In genomic region chr2:137536581-137536980, GRCm38 (mm10) we compare ENCODE assay signal across 24 mouse cellular contexts.
"Had no signal": no experiment of that assay in that cellular context is flagged by ENCODE, and none has a peak within 500 bp of the region (broad histone marks: within the 10 kb centered on the region; RNA-seq: fewer than 3 reads in every experiment).

No protein-coding gene starts in this region.

- H3K9ac ChIP-seq: heart, embryonic 12.5 days; hindbrain, embryonic 12.5 days; hindbrain, embryonic 14.5 days; limb, embryonic 12.5 days; liver, embryonic 13.5 days had no signal

- H3K4me2 ChIP-seq: heart, embryonic 12.5 days; hindbrain, embryonic 12.5 days; hindbrain, embryonic 14.5 days; limb, embryonic 12.5 days; liver, embryonic 11.5 days; liver, embryonic 13.5 days had no signal

- H3K4me3 ChIP-seq: heart, adult 2 months; heart, embryonic 12.5 days; hindbrain, embryonic 10.5 days; hindbrain, embryonic 12.5 days; layer of hippocampus, adult 2 months; left cerebral cortex, adult 2 months; limb, embryonic 10.5 days; limb, embryonic 12.5 days; liver, embryonic 13.5 days had no signal

- H3K27me3 ChIP-seq: heart, embryonic 12.5 days; hindbrain, embryonic 12.5 days; limb, embryonic 12.5 days; liver, embryonic 13.5 days had no signal

- DNase-seq: gastrocnemius, postnatal 14 days; gastrocnemius, postnatal 36 days; heart, adult 11 months; heart, adult 2 months; heart, postnatal 10 days; heart, postnatal 4 days; kidney, adult 11 months; kidney, adult 2 months; kidney, postnatal 10 days; kidney, postnatal 25 days; kidney, postnatal 4 days; liver; liver, embryonic 13.5 days had no signal

- H3K9me3 ChIP-seq: heart, embryonic 12.5 days; hindbrain, embryonic 10.5 days; hindbrain, embryonic 12.5 days; limb, embryonic 10.5 days; limb, embryonic 12.5 days; liver, embryonic 13.5 days had no signal

- H3K36me3 ChIP-seq: heart, embryonic 12.5 days; hindbrain, embryonic 10.5 days; hindbrain, embryonic 12.5 days; limb, embryonic 10.5 days; limb, embryonic 12.5 days; liver, embryonic 13.5 days had no signal

- H3K27ac ChIP-seq: heart, adult 2 months; hindbrain, embryonic 10.5 days; hindbrain, embryonic 12.5 days; hindbrain, embryonic 14.5 days; layer of hippocampus, adult 2 months; left cerebral cortex, adult 2 months; limb, embryonic 10.5 days; limb, embryonic 12.5 days; liver, embryonic 13.5 days had no signal

- H3K4me1 ChIP-seq: heart, embryonic 12.5 days; hindbrain, embryonic 10.5 days; hindbrain, embryonic 12.5 days; liver, embryonic 13.5 days had no signal

- ATAC-seq: hindbrain, embryonic 16.5 days; intestine, embryonic 16.5 days had no signal
